Mouse (Mus musculus): ENCODE results near the gene 2410015M20Rik. TPM values are rescaled to one million over a fixed set of nuclear protein-coding genes. Genes with fewer than 3 reads are reported as not detected.

2410015M20Rik gene
- polyA plus RNA-seq, 1 experiment from 2014 or later: 259 TPM

DNA sequence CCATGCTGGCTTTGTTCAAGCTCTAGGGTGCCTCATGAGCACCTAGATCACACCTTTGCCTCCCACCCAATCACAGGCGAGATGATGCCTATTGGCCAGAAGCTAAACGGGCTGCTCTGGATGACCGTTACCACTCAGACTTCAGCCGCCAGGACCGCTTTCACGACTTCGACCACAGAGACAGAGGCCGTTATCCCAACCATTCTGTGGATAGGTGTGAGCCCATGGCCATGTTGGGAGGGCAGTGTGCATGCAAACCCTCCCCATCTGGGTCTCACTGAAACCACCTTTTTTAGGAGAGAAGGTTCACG lies 5.5 kb downstream of the 2410015M20Rik start:
- no peak for ATAC-seq
- 90% methylated on average over 9 of the region's 9 CpGs for WGBS (ENCODE audit: insufficient replicate concordance)
- H3K4me1 ChIP-seq (ENCODE audit: insufficient read depth): peaks cover 9% of the 10 kb centered on the region

DNA sequence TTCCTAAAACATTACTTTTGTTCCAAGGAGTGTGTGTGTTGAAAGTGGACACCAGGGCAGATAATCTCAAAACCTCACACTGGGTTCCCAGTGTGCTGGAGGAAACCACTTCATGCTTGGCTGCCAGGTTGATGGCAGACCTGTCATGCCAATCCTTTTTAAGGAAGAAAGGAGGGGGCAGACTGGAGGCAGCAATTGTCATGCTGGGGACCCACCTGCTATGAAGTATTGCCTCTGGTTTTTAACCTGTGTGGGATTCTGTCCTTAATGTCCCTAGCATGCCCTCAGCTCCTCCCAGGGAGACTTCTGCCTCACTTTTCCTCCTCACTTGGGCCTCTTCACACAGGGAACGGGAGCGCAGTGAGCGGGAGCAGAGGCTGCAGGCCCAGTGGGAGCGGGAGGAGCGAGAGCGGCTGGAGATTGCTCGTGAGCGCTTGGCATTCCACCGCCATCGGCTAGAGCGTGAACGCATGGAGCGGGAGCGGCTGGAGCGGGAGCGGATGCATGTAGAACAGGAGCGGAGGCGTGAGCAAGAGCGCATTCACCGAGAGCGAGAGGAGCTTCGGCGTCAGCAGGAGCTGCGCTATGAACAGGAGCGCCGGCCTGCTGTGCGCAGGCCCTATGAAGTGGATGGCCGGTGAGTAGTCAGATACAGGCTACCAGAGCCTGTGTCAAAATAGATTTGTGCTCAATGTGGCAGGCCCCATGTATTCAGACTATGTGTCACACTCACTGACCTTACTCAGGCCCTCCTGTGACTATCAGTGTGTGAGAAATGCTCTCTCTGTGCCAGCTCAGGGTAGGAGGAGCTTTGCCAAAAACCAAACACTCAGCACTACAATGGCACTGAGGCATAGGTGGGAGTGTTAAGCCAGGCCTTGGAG lies 6.1 kb downstream of the 2410015M20Rik start:
- H3K9ac ChIP-seq (replicated peaks): no peak overlapping the region
- no peaks in the 10 kb centered on the region for H3K9me3 ChIP-seq (ENCODE audit: low read length)
- no peak for DNase-seq
- H3K27ac ChIP-seq (ENCODE audit: low read depth): no peak overlapping the region
- peaks cover 81% of the 10 kb centered on the region for H3K36me3 ChIP-seq (replicated peaks; ENCODE audit: insufficient read depth, low read length)
- H3K4me2 ChIP-seq (ENCODE audit: low read depth, low read length): no peak overlapping the region
- ATAC-seq: no peak
- 96% methylated on average over 28 of the region's 28 CpGs for WGBS (ENCODE audit: insufficient replicate concordance)
- no peaks in the 10 kb centered on the region for H3K27me3 ChIP-seq (ENCODE audit: insufficient read depth, low read length)
- no peak overlapping the region for H3K4me3 ChIP-seq (ENCODE audit: low read depth, low read length)
- TF ChIP-seq CTCF (IDR thresholded peaks at IDR 0.05; ENCODE audit: low read depth) (no peak), EP300 (IDR thresholded peaks at IDR 0.05; ENCODE audit: low read depth) (no peak)
- H3K4me1 ChIP-seq (ENCODE audit: insufficient read depth): peaks cover 3% of the 10 kb centered on the region

More for the DNA sequence above, 5.5 kb downstream of the 2410015M20Rik start:
- no peak overlapping the region for H3K4me2 ChIP-seq (ENCODE audit: low read depth, low read length)
- H3K27me3 ChIP-seq (ENCODE audit: insufficient read depth, low read length): no peaks in the 10 kb centered on the region
- H3K36me3 ChIP-seq (replicated peaks; ENCODE audit: insufficient read depth, low read length): peaks cover 81% of the 10 kb centered on the region
- no peak for DNase-seq
- TF ChIP-seq EP300 (IDR thresholded peaks at IDR 0.05; ENCODE audit: low read depth): no peak
- TF ChIP-seq CTCF (IDR thresholded peaks at IDR 0.05; ENCODE audit: low read depth): no peak
- H3K9me3 ChIP-seq (ENCODE audit: low read length): no peaks in the 10 kb centered on the region
- H3K9ac ChIP-seq (replicated peaks): no peak overlapping the region
- no peak overlapping the region for H3K27ac ChIP-seq (ENCODE audit: low read depth)
- no peak overlapping the region for H3K4me3 ChIP-seq (ENCODE audit: low read depth, low read length)

DNA sequence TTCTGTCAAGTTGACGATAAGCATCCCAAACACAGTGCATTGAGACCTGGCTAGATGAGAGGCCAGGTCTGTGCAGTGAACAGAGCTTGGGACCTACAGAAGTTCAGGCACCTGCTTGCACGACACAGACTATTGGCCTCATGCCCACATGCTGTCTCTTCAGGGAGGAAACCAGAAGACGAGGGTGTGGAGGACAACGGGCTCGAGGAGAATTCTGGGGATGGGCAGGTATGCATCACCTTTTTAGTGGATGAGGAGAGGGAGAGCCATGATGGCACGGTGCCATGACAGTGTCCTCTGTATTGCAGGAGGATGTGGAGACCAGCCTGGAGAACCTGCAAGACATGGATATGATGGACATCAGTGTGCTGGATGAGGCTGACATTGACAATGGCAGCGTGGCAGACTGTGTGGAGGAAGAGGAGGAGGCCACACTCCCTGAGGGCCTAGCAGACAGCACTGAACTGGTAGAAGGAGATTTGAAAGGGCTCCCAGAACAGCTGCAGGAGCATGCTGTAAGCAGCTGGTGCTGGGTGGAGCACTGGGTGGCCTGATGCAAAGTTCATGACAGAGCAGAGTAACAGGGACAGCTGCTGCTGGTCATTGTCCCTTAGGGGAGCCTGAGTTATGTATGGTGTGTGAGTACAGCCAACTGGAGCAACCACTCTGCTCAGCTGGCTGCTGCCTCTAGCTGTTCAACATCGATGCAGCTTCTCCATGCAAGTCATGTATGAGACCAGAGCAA lies 15.9 kb downstream of the 2410015M20Rik start:
- Histone ChIP-seq H3K9me3 (ENCODE audit: low read length) (no peaks in the 10 kb centered on the region), H3K4me3 (ENCODE audit: low read depth, low read length) (no peak overlapping the region), H3K36me3 (replicated peaks; ENCODE audit: insufficient read depth, low read length) (peaks cover 87% of the 10 kb centered on the region), H3K27ac (ENCODE audit: low read depth) (no peak overlapping the region), H3K4me1 (ENCODE audit: insufficient read depth) (no peaks in the 10 kb centered on the region), H3K27me3 (ENCODE audit: insufficient read depth, low read length) (no peaks in the 10 kb centered on the region), H3K9ac (replicated peaks) (no peak overlapping the region), H3K4me2 (ENCODE audit: low read depth, low read length) (no peak overlapping the region)
- 90% methylated on average over 8 of the region's 8 CpGs for WGBS (ENCODE audit: insufficient replicate concordance)
- ATAC-seq (no peak), DNase-seq (no peak)
- TF ChIP-seq CTCF (IDR thresholded peaks at IDR 0.05; ENCODE audit: low read depth) (no peak), EP300 (IDR thresholded peaks at IDR 0.05; ENCODE audit: low read depth) (no peak)

DNA sequence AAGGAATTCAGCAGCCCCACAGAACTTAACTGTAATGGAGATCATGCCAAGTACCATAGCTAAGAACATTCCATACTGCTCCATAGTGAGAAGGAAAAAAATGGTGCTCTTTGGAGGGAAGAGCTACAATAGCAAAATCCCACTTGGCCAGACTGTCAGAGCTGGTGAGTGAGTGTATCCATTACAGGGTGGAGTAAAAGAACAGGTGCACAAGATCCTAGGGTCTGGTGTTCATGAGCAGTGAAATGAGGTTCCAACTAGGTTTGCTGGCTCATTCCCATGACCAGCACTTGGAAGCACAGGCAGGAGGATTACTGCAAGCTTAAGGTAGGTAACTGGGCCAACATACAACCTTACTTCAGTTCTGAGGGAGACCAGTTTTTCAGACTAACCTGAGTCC lies 17.0 kb downstream of the 2410015M20Rik start:
- no peak for TF ChIP-seq EP300 (IDR thresholded peaks at IDR 0.05; ENCODE audit: low read depth)
- no peak for TF ChIP-seq CTCF (IDR thresholded peaks at IDR 0.05; ENCODE audit: low read depth)
- no peak overlapping the region for H3K9ac ChIP-seq (replicated peaks)
- no peaks in the 10 kb centered on the region for H3K4me1 ChIP-seq (ENCODE audit: insufficient read depth)
- no peaks in the 10 kb centered on the region for H3K27me3 ChIP-seq (ENCODE audit: insufficient read depth, low read length)
- ATAC-seq (no peak), DNase-seq (no peak)
- no peak overlapping the region for H3K4me3 ChIP-seq (ENCODE audit: low read depth, low read length)
- H3K4me2 ChIP-seq (ENCODE audit: low read depth, low read length): no peak overlapping the region
- peaks cover 92% of the 10 kb centered on the region for H3K36me3 ChIP-seq (replicated peaks; ENCODE audit: insufficient read depth, low read length)
- H3K9me3 ChIP-seq (ENCODE audit: low read length): no peaks in the 10 kb centered on the region
- H3K27ac ChIP-seq (ENCODE audit: low read depth): no peak overlapping the region

DNA sequence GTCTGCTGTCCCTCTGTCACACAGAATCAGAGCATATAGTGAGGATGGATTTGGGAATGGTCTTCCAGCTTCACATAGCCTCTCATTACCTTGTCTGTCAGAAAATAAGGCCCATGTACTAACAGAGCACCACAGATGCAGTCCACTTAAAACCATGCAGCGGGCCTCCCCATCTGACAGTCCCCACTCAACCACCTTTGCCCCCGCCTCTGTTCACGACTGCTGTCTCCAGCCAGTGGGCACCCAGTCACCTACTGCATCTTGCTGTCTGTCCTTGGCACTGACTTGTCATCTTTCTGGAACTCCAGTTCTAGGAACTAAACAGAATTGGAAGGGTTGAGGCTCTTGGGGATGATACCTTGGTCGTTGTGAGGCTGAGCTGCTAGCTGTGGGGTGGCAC lies 20.6 kb downstream of the 2410015M20Rik start:
- DNase-seq (no peak), ATAC-seq (no peak)
- H3K27me3 ChIP-seq (ENCODE audit: insufficient read depth, low read length): no peaks in the 10 kb centered on the region
- TF ChIP-seq CTCF (IDR thresholded peaks at IDR 0.05; ENCODE audit: low read depth) (no peak), EP300 (IDR thresholded peaks at IDR 0.05; ENCODE audit: low read depth) (no peak)
- H3K27ac ChIP-seq (ENCODE audit: low read depth): no peak overlapping the region
- 92% methylated on average over 4 of the region's 4 CpGs for WGBS (ENCODE audit: insufficient replicate concordance)
- no peak overlapping the region for H3K9ac ChIP-seq (replicated peaks)
- no peak overlapping the region for H3K4me2 ChIP-seq (ENCODE audit: low read depth, low read length)
- H3K4me1 ChIP-seq (ENCODE audit: insufficient read depth): peaks cover 16% of the 10 kb centered on the region
- H3K4me3 ChIP-seq (ENCODE audit: low read depth, low read length): no peak overlapping the region
- H3K9me3 ChIP-seq (ENCODE audit: low read length): no peaks in the 10 kb centered on the region
- peaks cover 65% of the 10 kb centered on the region for H3K36me3 ChIP-seq (replicated peaks; ENCODE audit: insufficient read depth, low read length)

DNA sequence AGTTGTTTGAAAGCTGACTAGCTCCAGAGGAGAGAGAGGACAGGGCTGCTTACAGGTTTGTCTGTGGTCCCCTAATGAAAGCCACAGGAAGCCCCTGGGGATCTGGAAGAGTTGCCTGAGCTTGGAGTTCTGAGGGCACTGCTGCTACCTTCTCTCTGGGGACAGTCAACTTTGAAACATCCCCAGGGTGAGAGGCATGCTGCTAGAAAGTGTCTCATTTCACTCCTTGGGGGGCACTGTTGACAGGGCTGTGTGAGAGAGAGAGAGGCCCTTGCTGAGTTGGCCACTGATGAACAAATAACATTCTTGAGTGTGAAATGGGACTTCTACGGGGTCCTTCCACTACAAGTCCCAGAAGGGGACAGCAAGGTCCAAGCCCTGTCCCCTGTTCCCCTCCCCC lies 21.8 kb downstream of the 2410015M20Rik start:
- H3K4me1 ChIP-seq (ENCODE audit: insufficient read depth): peaks cover 23% of the 10 kb centered on the region
- DNase-seq (no peak), ATAC-seq (no peak)
- no peak overlapping the region for H3K4me2 ChIP-seq (ENCODE audit: low read depth, low read length)
- no peaks in the 10 kb centered on the region for H3K9me3 ChIP-seq (ENCODE audit: low read length)
- no peaks in the 10 kb centered on the region for H3K27me3 ChIP-seq (ENCODE audit: insufficient read depth, low read length)
- peak overlapping the region; percentile 35 for H3K9ac ChIP-seq (replicated peaks)
- no peak overlapping the region for H3K27ac ChIP-seq (ENCODE audit: low read depth)
- WGBS (ENCODE audit: insufficient replicate concordance): 93% methylated on average over 1 of the region's 1 CpGs
- peaks cover 56% of the 10 kb centered on the region for H3K36me3 ChIP-seq (replicated peaks; ENCODE audit: insufficient read depth, low read length)
- no peak for TF ChIP-seq CTCF (IDR thresholded peaks at IDR 0.05; ENCODE audit: low read depth)
- no peak for TF ChIP-seq EP300 (IDR thresholded peaks at IDR 0.05; ENCODE audit: low read depth)
- H3K4me3 ChIP-seq (ENCODE audit: low read depth, low read length): no peak overlapping the region
